Mouse (Mus musculus) cerebellum, postnatal 36 days (tissue): ENCODE measurements around the gene Sergef.

Source experiments
- DNase-seq, 2 experiments: peaks; one replicate each; pipeline ENCODE4 v3.0.0; 2021 to 2022; ENCODE audit warnings: mixed read lengths in 2 of 2

The Sergef gene

DNA sequence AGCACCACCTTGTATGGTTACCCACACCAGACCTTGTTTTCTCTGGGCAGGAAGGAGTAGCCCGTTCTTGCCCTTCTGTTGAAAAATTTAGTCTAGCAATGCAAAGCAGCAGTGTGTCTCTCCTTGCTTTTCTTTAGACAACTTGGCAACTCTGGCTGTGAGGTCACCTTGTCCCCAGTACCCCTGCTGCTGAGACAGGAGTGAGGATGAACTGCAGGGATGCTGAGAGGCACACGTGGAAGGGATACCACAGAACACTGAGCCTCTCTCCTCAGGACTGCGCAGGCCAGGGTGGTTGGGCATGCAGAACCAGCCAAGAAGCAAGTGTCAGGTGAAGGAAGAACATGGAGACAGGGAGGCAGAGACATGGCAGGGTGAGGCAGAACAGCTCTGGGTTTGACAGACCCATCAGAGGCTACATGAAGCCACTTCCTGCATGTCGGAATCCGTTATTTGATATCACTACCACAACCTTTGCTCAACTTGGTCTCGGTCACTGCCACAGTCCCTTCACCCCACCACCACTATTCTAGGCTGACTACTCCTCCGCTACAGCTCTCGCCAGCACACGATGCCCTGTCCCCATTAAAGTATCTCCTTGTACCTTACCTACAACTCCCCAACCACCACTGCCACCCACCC is 103.0 kb downstream of the Sergef start:
- DNase-seq = no peak

DNA sequence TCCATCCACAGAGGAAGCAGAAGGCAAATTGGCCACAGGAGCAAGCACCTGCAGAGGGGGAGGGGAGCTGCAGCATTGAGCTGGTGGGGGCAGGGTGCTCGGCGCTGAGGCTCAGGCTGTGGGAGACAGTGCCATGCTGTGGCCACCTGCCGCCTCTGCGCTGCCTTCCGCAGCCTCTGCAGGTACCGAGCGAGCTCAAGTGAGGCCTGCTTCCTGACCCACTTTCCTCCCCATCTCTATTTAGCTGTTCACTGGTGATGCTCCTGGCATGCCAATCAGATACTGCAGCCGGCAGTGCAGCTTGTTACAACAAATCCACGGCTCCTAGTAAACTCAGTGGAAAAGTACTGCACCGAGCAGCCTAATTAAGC is 104.2 kb downstream of the Sergef start:
- peak; percentile 92 to 95 for DNase-seq

DNA sequence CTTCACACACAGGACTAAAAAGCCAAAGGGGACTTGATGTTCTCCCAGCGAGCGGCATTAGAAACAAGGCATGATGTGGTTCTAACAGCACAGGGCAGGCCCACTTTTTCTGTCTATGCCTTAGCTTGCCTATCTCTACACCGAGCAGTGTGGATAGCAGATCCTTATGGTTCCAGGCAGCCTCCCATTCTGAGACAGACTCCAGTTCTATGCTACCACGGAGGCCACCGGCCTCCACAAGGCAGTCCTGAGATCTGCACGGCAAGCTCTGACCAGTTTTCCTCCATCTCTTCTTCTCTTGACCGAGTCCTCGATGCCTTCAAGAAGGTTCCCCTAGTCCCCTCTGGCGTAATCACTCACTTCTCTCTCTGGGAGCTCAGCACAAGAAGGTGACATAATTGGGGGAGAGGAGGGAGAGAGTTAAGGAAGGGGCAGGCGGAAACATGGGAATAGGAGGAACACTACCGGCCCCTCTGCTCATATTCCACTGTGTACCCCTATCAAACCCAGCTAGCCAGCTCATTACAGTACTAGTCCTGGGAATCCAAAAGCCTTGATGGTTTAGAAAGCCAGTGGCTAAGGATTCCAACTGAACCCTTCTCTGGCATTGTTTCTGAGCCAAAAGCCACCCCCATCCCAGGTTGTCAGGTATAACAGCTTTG is 104.7 kb downstream of the Sergef start:
- no peak for DNase-seq

DNA sequence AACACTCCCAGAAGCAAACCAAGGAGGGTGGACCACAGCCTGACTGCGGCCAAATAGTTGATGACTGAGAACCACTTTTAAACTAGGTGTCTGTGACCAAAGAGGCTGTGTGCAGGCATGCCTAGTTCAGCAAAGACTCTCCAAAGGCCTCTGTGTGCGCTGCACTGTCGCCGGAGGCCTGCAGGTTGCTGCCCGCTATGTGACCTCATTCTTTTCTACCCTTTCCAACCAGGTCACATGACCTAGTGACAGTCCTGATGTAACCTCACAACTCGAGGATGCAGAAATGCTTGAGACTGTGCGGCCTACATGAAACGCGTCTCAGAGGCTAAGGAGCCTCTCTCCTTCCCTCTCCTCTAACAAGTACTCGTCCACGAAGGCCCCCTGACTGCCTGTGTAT is 106.1 kb downstream of the Sergef start:
- DNase-seq = no peak

DNA sequence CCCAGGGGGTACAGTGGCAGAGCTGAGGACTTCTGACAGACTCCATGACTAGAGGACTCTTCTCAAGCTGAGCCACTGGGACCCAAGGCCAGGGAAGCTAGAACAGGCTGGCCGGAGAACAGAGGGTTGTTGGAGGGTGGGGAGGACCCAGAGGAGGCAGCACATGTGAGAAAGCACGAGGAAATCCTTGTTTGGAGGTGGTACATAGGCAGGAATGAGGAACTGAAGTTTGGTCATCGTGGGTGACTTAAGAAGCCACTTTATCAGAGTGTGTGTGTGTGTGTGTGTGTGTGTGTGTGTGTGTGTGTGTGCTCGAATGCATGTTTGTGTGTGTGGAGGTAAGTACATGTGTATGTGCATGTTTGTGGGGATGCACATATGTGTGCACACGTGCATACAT is 108.3 kb downstream of the Sergef start:
- DNase-seq = no peak

DNA sequence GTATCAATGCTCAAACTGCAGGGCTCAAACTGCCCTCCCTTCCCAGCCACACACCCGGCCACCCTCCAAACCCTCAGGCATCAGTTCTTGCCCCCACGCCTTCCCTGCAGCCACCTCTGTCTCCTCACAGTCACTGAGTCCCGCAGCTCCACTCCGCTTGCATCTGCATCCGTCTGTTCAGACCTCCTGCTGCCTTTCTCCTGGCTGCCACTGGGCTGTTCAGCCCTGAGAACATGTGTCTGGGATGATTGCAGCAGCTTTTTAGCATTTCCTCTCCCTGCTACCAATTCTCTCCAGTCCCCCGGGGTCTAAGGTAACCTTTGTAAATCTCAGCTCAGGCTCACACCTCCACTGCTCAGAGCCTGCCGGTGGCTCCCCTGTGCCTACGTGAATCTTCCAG is 109.7 kb downstream of the Sergef start:
- DNase-seq = no peak

DNA sequence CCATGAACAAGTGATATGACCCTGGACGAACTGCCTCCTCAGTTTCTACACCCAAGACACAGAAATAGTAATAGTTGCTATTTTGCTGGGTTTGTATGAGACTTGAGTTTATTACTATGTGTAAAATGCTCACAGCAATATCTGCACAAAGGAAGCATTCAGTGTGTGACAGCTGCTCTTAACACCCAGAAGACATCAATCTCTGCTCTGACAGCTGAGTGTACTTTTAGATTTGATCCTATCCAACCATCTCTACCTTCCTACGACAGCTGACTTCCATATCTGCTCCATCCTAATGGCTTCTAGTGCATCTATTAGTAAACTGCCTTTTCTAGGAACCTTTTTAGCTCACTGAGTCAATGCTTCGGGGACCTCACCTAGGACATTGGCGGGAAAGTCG is 110.3 kb downstream of the Sergef start:
- DNase-seq = no peak

DNA sequence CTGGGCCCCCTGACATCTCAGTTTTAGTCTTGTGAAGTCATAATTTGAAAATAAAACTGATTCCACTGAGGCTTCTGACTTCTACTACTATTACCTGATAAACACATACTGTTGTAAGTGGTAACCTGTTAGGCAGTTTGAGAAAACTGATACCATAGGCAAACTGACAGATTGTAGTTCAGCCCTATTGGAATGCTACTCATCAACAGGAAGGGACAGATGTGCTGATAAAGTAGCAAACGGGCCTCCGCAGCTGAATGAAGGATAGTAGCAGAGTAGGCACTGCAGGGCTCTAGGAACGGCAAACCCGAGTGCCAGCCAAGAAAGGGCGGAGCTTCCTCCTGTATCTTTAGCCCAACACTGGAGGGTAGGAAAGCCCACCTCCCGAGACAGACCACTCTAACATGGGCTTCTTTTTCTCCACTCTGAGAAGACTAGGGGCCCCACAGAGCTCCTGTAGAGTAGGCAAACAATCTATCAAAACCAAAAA is 112.9 kb downstream of the Sergef start:
- DNase-seq = no peak

DNA sequence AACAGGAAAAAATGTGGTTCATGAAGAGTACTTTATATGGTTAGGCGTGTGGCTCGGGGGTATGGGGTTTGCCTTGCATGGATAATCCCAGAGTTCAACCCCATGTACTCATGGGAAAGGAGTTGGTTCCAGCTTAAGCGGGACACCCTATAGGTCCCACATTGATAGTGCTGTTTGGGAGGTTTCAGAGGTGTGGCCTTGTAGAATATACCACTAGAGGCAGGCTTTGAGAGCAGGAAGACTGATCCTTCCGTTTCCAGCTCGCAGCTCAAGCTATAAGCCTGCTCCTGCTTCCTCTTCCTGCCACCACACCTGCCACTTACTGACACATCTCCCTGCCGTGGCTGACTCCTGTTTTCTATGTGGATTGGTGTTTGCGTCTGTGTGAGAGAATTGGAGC is 116.4 kb downstream of the Sergef start:
- no peak for DNase-seq

DNA sequence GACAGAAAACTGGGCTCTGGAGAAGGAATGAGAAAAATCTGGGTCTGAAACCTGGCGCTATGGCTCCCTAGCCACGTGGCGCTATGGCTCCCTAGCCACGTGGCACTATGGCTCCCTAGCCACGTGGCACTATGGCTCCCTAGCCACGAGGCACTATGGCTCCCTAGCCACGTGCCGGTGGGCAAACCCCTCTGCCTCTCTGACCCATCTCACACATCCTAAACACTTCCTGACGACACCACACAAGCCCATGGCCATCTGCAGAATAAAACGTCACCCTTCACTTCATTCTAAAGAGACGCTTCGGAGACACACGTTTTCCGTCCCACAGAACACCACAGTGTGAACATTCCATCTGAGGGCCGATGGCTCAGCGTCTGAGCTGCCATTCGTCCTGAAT is 117.8 kb downstream of the Sergef start:
- DNase-seq = no peak

DNA sequence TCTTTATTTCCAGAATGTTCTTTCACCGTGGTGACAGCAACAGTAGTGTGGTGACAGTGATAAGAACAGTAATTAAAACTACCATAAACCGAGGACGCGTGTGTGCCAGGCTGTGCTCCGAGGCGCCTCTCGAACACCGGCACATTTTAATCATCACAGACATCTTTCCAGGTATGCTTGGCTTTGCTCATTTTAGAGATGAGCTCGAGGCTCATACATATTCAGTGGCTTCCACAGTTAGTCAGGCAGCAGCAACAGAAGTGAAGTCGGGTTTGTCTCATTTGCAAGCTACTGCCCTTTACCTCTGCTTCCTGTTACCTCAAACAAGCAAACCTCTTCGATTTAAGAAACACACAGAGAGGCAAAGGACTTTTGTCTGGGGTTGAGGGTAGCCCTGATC is 120.5 kb downstream of the Sergef start:
- DNase-seq = no peak

DNA sequence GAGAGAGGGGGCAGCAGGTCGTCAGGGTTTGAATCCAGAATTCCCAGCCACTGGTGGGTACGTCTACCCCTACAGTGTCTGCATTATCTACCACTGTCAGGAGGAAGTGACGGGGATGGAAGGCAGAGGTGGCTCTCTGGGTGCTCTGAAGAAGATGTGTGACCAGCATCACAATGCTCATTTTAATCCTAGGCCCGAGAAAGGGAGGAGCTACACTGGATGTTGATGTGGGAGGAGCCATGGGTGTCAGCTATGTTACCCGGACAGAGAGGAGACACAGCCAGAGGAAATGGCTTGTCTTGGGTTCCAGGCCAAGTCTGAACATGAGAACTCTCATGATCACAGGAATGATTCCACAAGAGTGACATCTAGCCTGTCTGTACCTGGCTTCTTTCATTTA is 122.4 kb downstream of the Sergef start:
- no peak for DNase-seq

DNA sequence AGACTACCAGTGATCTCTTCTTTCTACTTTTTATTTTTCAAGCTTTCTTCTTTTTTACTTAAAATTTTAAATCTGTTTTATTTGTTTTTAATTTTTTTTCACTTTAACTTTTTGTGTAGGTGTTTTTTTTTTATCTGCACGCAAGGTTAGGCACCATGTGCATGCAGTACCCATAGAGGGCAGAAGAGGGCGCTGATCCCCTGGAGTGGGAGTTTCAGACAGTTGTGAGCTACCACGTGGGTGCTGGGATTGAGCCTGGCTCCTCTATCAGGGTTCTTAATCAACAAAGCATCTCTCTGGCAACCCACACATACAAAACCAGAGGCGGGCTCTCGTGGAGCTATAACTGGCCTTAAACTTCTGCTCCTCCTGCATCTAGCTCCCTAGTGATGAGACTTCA is 123.6 kb downstream of the Sergef start:
- peak in 1 of 2 experiments; percentile 43 for DNase-seq

DNA sequence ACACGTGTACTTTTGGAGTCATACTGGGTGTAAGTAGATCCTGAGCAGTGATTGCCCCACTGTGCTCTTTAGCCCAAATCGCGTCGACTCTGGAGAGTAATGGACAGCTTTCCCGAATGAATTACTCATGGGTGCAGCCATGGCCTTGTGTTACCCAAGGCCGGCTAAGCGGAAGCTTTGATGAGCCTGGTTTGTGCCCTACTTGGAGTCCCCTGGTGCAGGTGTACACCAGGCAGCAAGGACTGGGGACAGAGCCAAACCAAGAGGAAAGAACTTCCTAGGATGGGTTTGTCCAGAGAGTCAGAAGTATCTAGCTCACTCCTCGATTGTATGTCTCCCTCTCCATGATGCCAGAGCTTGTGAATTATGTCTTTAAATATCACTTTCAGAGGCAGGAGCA is 124.6 kb downstream of the Sergef start:
- DNase-seq = no peak

DNA sequence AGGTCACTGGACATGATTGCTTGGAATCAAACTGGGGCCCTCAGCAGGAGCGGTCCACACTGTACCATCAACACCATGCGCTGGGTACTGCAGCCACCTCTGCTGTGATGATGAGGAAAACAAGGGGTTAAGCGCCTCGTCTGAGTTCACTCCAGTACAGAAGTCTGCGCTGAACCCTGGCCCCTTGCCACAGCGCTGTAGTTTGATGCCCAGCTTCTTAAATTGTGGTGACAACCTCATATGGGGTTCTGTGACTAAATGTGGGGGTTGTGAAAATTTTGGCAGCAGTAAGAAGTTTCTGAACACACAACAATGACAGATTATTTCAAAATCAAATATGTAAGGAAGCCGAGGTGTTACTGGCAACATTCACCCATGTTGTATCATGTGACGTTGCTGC is 126.0 kb downstream of the Sergef start:
- DNase-seq = peak in 1 of 2 experiments; percentile 39

DNA sequence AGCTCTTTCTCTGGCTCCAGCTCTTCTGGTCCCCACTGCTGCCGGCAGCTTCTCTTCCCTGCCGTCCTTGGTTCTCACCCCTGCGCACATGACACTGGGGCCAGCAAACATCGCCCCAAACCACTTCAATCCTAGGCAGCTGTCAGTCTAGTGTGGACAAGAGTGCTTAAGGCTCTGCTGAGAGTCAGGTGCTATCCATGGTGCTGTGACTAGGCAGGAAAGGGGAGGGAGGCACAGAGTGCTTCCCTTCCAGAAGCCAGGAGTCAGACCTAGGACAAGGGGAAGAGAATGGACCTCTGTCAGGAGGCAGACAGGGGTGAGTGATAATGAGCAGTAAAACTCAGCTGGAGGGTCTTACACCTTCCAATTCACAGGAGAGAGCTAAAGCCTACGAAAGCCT is 126.8 kb downstream of the Sergef start:
- no peak for DNase-seq

DNA sequence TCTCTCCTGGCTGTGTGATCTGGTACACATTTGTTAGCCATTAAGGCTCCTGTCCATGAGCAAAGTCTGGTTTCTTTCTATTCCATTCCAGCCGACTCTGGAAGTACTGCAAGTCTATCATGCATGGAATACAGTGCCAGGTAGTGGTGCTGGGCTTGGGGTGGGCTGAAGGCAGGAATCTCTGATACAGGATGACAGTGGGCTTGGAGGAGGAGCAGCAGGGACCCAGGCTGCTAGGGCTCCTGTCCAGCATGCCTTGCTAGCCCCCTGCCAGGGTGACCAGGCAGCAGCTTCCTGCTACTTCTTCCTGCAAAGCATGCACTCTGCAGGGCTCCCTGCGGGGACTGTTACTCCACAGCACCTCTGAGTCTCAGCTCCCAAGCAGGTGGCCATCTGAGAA is 128.8 kb downstream of the Sergef start:
- DNase-seq = no peak

DNA sequence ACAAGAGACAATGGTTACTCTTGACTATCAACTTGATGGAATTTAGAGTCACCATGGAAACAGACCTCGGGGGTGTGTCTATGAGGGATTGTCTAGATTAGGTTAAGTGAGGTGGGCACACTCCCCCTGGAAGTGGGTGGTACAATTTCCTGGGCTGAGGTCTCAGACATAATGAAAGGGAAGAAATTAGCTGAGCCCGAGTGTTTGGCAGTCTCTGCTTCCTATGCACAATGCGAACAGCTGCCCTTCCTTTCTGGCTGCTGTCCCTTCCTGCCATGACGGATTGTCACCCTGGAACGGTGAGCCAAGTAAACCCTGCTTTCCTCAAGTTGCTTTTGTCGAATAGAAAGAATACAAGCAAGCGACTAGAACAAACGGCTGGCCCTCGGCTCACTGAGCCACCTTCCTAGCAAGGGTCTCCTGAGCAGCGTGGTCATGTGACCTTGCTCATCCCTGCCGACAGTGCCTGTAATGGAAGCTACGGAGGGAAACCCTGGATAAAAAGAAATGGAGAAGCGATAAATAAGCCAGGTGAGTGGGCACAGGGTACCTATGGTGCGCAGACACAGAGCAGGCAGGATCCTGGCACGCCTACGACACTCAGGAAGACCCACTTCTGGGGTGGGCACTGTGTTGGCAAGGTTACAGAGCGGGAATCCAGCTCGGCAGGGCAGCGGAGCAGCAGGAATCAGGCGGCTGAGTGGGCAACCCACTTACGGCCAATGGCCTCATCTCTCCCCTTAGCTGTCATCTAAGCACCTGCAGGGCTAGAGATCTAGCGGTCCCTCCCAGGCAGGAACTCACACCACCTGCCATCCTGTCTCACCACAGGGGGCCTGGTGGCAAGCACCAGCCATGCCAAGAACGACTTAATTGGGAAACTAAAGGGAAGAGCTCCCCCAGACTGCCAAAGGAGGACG is 130.0 kb downstream of the Sergef start:
- peak; percentile 94 to 95 for DNase-seq

DNA sequence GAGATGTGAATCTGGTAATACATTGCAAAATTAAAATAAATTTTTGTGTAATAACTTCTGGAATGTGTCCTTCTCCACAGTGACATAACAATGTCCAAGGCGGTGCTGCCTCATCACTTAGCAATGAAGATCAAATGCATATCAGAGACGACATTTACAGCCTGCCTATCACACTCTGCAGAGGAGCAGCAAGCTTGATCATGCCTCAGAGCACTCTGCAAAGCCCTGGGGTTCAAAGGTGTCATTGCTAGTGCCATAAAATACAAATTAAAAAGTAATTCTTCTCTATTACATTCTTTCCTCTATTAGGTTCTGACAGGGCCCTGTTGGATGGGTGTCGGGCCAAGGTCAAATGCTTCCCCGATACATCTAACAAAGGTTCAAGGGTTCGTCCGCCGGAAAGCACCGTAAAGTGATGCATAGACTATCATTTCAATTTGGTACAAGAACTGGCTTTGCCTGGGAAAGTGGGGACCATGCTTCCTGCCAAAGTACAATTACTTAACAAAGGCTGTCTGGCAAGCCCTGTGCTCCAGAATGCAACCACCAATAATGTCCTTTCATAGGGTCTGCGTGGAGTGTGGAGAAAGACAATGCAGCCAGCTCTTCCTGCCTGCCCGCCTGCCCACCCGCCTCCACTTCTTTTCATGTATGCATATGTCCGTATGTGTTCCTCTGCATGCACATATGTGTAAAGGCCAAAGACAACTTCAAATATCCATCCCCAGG is 130.9 kb downstream of the Sergef start:
- no peak for DNase-seq

DNA sequence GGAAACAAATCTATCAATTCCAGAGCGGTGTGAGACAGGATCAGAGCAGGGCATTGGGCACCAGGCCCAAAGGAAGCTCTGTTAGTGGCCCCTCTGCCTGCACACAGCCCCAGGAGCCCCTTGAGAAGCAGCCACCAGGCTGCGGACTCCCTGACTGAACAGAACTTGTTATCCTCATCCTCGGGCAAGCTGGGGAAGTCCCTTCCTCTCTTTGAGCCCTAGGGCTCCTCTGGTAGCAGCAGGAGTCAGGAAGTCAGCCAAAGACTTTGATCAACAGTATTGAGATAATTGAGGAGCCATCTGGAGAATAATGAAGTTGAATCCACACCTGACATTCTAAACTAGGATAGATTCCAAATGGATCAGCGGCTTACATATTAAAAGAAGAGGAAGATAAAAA is 135.4 kb downstream of the Sergef start:
- peak; percentile 28 to 37 for DNase-seq

DNA sequence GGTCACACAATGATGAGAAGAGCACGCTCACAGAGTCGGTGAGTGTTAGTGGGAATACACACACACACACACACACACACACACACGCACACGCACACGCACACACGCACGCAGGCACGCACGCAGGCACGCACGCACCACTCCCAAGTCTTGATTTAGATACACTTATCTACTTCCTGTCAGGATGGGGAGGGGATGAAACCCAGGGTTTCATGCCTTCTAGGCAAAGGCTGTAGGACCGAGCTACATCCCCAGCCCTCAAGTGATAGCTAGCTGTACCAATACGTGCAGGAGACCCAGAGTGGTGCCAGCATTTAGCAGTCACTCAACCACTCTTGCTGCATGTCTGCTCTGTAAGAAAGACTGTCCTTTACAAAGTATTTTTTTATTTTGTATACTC is 137.0 kb downstream of the Sergef start:
- DNase-seq = no peak

DNA sequence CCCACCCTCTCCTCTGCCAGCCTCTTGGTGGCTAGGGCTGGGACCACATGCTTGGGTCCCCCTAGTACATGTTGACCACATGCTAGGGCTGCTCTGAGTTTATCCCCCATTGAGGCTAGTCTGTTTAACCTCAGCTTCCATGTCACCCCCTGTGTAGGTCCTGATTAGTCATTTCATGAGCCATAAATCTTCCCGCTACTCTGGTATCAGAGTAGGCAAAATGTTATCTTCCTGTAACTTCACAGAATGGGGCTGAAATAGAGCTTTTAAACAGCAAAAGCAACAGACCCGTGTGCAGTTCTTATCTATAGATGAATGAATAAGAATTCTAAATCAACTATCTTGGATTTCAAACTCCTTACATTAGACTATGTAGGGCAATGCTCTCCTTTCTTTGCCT is 138.1 kb downstream of the Sergef start:
- no peak for DNase-seq

DNA sequence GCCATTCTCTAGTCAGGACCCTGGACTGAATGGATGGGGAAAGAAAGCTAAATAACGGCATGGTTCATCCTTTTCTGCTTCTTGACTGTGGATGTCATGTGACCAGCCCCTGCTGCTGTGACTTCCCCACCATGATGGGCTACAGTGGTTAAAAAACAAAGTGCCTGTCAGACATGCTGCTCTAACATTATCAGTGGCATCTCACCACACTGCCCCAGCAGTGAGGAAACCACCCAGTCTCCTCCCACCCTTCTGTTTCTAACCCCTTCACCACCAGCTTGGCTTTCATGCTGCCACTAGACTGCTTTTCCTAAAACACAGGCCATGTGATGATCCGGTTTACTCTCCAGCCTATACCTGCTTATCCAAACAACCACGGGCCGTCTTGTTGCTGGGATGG is 140.0 kb downstream of the Sergef start:
- DNase-seq = no peak
